Mouse (Mus musculus) brain, embryonic 18.5 days (tissue): Measurements from ENCODE around the gene Rheb.
"Not testable (repeated sequence)": the region's sequence is repeated elsewhere in the genome, so short reads cannot be mapped to it uniquely, and the experiment has no call there.

Experiments used
- DNase-seq: peaks from one replicate; pipeline ENCODE4 v3.0.0-alpha.2; 2012; ENCODE audit warnings: low read depth, low spot score

The Rheb gene

DNA sequence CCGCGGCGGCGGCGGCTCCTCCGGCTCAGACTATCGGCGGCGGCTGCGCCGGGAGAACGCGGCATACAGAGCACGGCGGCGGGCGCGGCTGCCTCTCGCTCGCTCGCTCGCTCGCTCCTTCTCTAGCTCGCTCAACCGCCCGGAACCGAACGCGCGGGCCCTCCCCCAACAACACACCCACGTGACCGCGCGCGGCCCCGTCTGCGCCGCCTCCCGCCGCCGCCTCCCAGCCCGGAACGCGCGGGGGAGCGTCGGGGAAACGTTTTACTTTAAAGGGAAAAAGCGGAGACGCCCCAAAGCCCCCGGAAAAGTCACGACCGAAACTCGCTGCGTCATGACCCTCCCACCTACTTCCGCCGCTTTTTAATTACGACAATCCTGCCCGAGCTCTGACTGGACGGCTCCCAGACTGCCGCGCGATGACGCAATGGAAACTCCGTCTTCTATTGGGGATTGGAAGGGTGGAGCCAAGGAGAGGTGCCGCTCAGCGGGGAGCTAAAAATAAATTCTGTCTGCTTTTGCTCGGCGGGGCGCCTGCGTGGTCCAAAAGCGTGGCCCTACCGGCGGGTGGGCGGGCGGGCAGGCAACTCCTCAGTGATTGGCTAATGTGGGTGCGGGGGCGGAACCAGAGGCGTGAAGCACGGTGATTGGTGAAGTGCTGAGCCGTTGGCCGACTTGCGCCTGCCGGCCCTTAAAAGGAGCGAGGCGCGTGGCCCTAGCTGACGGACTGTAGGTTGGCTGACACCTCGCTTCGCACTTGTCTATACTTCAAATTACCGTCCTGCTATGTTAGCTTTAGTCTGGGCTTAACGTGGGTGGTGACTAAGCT is at the start of gene Rheb:
Gene Rheb, minus strand, starts transcription at position 351 of the 829 bp plus-strand sequence.
- DNase-seq: peak; percentile 99

DNA sequence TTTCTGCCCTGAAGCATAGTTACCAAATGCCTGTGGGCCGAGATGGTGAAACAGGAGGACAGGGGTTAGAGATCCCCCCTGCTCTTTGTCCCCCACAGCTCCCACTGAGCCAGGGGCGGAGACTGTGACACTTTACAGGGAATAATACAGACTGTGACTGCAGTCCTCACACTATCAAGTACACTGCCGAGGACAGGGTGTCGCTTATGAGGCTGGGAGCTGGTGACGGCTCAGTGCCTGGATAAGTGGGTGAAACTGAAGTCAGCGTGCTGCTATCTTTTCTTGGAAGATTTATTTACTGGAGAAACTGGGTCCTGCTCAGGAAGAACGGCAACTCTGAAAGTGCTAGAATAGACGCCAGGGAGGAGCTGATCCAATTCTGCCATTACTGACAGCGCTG is 47.4 kb upstream of the Rheb start:
- no peak for DNase-seq

DNA sequence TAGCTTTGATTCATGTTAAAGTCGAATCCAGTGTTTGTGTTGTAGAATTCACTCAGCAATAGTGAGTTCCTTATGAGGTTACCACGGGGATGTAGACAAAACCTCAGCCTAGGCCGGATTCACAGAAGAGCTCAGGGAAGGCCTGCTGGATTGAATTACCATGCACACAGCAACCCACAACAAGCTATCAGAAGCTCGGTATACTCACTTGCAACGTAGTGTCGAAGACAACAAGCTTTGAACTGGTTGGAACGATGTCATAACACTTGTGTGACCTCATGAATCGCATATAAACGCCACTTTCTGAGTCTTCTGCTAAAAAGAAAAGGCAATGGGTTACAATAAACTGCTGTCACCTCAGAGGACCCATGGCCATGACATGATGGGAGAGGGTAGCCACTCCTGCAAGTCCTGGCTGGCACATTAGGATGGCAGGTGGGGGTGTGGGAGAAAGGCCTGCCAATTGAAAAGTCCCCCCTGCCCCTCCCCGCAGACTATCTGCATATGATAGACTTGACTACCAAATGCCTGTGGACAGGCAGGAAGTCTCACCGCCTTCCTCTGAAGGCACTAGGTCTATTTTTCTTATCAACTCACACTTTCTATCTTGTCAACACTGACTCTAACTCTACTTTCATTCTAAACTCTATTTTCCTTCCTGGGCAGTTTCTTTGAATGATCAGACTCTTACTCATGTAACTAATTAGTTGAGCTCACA is 46.6 kb upstream of the Rheb start:
- no peak for DNase-seq

GRCm38 (mm10) chr5:24887271-24887670 is 44.8 kb upstream of the Rheb start:
- DNase-seq: no peak

- no peak for DNase-seq
These were observed 36.3 kb upstream of the Rheb start for GRCm38 (mm10) chr5:24878713-24879112.

DNA sequence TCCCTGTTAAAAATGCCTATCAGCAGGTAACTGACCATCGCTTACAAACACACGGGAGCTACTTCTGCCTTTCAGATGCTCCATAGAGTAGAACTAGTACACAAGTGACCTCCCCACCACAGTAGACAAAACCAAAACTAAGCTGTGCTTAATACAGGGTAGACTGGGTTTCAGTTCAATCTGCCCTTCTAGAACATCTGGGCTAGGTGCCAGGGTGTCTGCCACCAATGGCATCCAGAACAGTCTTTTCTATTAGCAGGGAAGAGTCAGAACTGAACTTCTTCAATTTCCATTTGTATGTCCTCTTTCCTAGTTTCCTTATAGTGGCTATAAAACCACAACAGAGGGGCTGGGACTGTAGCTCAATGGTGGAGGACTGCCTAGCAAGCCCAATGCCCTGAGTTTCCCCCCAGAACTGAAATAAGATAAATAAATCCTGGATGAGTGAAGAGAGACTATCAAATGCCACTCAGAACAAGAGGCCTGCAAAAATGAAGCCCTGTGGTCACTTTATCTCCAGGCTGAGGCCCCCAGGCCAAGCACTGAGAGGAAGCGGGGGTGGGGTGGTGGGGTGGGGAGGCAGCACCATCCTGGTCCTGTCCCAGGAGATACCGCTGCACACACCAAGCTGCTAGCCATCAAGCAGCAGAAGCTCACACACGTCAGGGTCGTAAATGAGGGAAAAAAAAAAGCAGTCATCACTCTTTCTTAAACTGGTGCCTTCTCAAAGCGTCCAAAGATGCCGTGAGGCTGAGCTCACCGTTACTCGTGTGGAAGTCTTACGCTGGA is 35.6 kb upstream of the Rheb start:
- no peak for DNase-seq

GRCm38 (mm10) chr5:24876653-24877052 is 34.2 kb upstream of the Rheb start:
- DNase-seq: no peak

DNA sequence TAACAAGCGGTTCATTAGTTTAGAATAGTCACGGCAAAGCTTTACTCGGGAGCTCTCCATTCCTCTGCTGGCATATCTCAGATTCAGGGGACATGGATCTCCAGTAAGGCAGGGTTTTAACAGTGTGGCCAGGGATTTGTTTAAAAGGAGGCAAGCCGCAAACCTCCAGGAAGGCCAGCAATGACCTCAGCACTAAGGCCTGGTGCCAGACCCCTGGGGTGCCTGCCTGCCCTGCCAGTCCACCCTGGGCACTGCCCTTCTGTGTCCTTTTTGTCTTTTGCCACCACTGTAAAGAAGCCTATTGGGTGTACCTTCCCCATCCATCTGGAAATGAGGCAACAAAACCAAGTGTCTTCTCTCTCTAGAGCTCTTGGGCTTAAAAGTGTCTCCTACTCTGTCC is 31.7 kb upstream of the Rheb start:
- no peak for DNase-seq

DNA sequence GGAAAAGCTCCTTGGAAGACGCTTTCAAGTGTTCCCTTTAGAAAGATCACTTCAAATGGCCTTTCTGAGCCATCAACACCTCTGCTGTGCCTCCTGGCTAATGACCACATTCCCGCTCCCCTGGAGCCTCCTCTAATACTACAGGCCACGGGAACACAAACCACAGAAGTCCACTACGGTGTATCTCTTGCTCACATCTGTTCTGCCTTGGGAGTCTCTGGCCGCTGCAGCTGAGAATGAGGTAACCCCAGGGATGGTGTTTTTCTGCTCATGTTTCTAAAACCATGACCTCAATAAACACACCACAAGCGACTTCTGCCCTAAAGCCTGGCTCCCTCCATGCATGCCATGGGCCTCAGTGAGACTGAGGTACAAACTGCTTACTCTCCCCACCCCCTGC is 30.8 kb upstream of the Rheb start:
- DNase-seq: no peak

- no peak for DNase-seq
These were observed 28.9 kb upstream of the Rheb start for GRCm38 (mm10) chr5:24871276-24871675.

GRCm38 (mm10) chr5:24869796-24870289 is 27.4 kb upstream of the Rheb start:
- DNase-seq: peak; percentile 14

DNA sequence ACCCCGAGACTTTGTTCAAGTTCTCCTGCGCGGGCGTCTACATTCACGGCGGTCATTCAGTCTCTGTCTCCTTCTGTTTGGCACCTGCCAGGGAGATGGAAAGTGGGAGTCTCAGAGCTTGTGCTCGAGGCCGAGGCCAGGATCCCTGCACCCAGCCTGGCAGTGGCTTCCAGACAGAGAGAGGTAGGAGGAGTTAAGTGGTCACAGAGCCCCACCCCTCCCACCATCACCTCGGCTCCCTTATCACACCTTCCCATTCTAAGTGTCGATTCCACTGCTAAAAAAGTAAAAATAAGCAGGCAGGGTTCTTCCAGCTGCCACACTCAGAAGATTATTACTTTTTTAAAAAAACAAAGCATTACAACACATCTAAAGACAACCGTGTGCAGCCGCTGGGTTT is 21.4 kb upstream of the Rheb start:
- no peak for DNase-seq

- no peak for DNase-seq
These were observed 19.1 kb upstream of the Rheb start for GRCm38 (mm10) chr5:24861449-24861930.

DNA sequence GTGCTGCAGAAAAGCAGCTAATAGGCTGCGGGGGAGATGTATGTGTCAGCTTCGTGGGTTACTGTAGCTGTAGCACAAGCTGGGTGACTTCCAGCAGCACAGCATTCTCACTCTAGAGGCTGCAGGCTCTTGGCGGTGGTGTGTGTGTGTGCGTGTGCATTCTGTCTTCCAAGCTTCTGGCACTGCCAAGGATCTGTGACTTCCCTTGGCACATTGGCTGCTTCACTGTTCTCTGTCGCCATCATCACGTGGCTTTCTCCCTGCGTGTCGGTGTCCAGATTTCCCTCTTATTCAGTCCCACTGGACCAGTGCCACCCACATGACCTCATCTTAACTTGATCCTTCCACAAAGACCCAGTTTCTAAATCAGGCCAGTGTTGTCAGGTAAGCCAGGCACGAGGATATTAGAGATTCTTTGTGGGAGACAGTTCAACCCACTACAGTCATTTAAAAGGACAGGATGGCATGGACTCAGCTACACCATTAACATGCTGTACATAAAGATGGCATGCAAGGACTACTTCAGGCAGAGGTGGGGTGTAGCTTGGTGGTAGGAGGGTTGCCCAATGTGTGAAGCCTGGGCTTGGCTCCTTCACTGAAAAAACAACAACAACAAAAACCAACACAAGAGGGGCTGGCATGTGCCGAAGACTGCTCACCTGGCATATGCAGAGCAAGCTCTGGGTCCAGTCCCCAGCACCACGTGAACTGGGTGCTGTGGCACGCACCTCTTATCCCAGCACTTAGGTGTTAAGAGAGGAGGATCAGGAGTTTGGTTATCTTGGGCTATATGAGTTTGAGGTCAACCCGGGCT is 18.4 kb upstream of the Rheb start:
- DNase-seq: peak; percentile 67

GRCm38 (mm10) chr5:24859771-24860540 is 17.5 kb upstream of the Rheb start:
- DNase-seq: no peak

GRCm38 (mm10) chr5:24854827-24855600 is 12.6 kb upstream of the Rheb start:
- no peak for DNase-seq

DNA sequence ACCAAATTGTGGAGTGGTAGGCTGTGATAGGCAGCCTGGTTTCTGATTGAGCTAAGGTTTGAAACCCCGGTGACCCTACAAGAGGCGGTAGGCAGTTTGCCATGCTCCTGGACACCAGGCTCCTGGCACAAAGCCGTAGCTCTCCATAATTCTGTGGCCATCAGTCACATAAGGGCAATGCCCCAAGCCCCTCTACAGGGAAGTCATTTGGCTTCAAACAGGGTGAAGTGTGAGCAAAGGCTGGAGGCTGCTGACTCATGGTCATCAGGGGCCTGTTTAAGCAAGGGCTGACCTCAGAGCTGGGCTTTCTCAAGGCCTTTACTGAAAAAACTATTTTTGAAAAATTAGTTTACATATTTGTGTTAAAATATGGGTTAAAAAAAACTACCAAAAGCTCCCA is 11.8 kb upstream of the Rheb start:
- no peak for DNase-seq

GRCm38 (mm10) chr5:24848261-24848660 is 5.8 kb upstream of the Rheb start:
- not testable (repeated sequence) for DNase-seq

DNA sequence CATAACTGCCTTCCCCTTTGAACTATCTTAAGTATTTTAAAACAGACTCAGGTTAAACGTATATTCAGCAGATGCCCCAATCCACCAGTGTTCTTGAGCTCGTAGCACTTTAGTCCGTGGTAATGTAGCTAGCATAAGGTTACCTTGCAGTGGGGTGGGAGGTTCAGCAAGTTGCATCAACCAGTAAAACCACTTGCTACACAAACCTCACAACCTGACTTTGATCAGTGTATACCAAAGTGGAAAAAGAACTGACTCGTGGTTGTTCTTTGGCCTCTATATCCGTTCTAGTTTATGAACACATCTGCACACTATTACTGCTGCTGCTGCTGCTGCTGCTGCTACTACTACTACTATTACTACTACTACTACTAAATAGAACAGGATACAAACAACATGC is 1.4 kb upstream of the Rheb start:
- DNase-seq: no peak

GRCm38 (mm10) chr5:24843103-24843475 is 665 bp upstream of the Rheb start:
- DNase-seq: no peak
